Mouse (Mus musculus) embryonic facial prominence, embryonic 15.5 days (tissue): ENCODE results near the gene Erich3. TPM values are rescaled to one million over a fixed set of nuclear protein-coding genes. Genes with fewer than 3 reads are reported as not detected.

ENCODE experiments used
- ATAC-seq: fragments of 200-750 bp; cut with Nextera tagmentation; 2 replicates; pipeline ENCODE4 v1.8.0; 2017; ENCODE audit warnings: low read depth, moderate TSS enrichment; ENCODE audit not compliant: insufficient number of reproducible peaks, low FRiP score, low TSS enrichment
- H3K27ac ChIP-seq: fragments of 300-500 bp; sonication (generic); replicated peaks from 2 replicates; pipeline ENCODE4 v1.5.1; 2015; ENCODE audit warnings: mild to moderate bottlenecking, inconsistent platforms
- H3K27me3 ChIP-seq: fragments of 300-500 bp; sonication (generic); 2 replicates; pipeline ENCODE4 v1.6.1; 2015; ENCODE audit warnings: inconsistent platforms
- H3K36me3 ChIP-seq: fragments of 300-500 bp; sonication (generic); 2 replicates; pipeline ENCODE4 v1.6.1; 2015; ENCODE audit warnings: mild to moderate bottlenecking, inconsistent platforms
- H3K4me1 ChIP-seq: fragments of 300-500 bp; sonication (generic); 2 replicates; pipeline ENCODE4 v1.6.1; 2015; ENCODE audit warnings: inconsistent platforms
- H3K4me2 ChIP-seq: fragments of 300-500 bp; sonication (generic); replicated peaks from 2 replicates; pipeline ENCODE4 v1.6.1; 2015; ENCODE audit warnings: mild to moderate bottlenecking, inconsistent platforms
- H3K4me3 ChIP-seq: fragments of 300-500 bp; sonication (generic); replicated peaks from 2 replicates; pipeline ENCODE4 v1.5.1; 2015; ENCODE audit warnings: mild to moderate bottlenecking, inconsistent platforms
- H3K9ac ChIP-seq: fragments of 300-500 bp; sonication (generic); 2 replicates; pipeline ENCODE4 v1.6.1; 2015; ENCODE audit warnings: inconsistent platforms
- H3K9me3 ChIP-seq: fragments of 300-500 bp; sonication (generic); replicated peaks from 2 replicates; pipeline ENCODE4 v1.6.1; 2016; ENCODE audit warnings: inconsistent platforms
- WGBS: fragments of 180-500 bp; shearing (Covaris S2); methylation state at CpG from one replicate; pipeline ENCODE4 v1.1.7; 2015; 5-methylcytosine and 5-hydroxymethylcytosine counted together
- polyA plus RNA-seq: library from polyadenylated mRNA; unstranded; fragments of >200 nt; fragmentation: Nextera tagmentation; extraction: Ambion mirVana; gene quantifications from 2 replicates; pipeline ENCODE4 v1.2.1, GENCODE M21; 2015

The Erich3 gene
- polyA plus RNA-seq, 1 experiment from 2014 or later = 0.81 TPM

DNA sequence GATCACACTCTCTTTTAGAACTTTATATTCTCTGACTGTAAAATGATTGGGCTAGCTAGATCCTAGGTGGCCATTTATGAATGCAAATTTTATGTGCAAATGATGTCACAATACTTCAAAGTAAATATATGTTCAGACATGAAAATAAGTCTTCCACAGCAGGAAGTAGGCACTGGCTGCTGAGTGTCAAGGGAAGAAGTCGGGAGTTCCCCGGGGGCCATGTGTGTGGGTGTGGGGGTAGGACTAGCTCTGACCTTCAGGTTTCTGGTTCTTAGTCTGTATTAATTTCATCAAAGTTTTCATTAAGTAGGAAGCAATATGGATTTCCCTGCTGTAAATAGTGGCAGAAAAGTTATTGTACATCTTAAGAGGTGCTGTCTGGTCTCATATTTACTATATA is 20.0 kb downstream of the Erich3 start:
- Histone ChIP-seq H3K27me3 (no peaks in the 10 kb centered on the region), H3K9me3 (no peaks in the 10 kb centered on the region), H3K36me3 (no peaks in the 10 kb centered on the region), H3K4me2 (no peak overlapping the region), H3K9ac (no peak overlapping the region), H3K4me3 (no peak overlapping the region), H3K4me1 (no peaks in the 10 kb centered on the region), H3K27ac (no peak overlapping the region)
- no peak for ATAC-seq
- WGBS = 86% methylated on average over 2 of the region's 2 CpGs

DNA sequence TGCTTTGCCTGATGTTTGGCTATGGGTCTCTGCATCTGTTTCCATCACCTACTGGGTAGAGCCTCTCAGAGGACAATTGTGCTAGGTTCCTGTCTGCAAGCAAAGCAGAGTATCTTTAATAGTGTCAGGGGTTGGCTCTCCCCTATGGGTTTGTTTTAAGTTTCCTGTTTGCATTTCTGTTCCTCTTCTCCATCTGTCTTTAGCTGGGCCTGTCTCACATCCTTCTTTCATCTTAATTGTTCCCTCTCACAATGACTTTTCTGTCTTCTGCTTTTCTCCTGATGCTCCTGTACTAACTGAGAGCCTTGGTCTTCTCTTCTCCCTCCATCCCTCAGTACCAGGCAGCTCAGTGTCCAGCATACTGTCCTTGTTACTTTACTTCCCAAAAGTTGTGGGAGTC is 26.6 kb downstream of the Erich3 start:
- Histone ChIP-seq H3K27me3 (no peaks in the 10 kb centered on the region), H3K36me3 (no peaks in the 10 kb centered on the region), H3K9me3 (no peaks in the 10 kb centered on the region), H3K27ac (no peak overlapping the region), H3K9ac (no peak overlapping the region), H3K4me3 (no peak overlapping the region), H3K4me2 (no peak overlapping the region), H3K4me1 (0 out of 2 replicates have a peak, but pooled peaks cover 2% of the 10 kb centered on the region)
- no peak for ATAC-seq

DNA sequence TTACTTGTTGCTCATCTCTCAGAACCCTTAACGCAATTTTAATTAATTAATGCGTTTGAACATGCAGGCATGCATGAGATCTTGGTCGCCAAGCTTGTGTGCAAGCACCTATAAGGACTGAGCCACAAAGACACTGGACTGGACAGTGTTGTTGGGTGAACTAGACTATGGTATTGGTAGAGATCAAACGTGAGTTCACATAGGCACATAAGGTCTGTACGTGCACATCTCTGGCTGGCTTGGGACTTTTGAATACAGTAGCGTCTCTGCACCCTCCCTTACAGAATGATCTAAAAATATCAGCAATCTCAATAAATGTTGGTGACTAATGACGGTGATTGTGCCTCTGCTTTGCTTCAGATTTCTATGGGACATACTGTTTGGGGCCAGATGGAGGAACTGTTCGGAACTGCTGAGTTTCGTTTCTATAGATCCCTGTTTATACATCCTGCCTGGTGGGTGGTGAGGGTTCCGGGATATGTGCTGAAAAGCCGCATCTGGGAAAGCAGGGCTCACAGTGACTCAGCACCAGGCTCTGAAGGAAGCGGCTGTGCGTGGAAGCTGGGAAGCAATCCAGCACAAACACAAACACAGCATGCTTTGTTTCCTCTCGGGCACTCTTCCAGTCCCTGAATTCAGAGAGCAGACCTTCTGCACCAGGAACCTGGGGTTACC is 28.4 kb downstream of the Erich3 start:
- Histone ChIP-seq H3K27me3 (no peaks in the 10 kb centered on the region), H3K4me1 (0 out of 2 replicates have a peak, but pooled peaks cover 2% of the 10 kb centered on the region), H3K4me2 (peak overlapping the region; percentile 13; the same call in 1 of the 2 replicates), H3K4me3 (no peak overlapping the region), H3K9me3 (no peaks in the 10 kb centered on the region), H3K9ac (no peak overlapping the region), H3K36me3 (no peaks in the 10 kb centered on the region), H3K27ac (0 out of 2 replicates have a peak overlapping the region, but pooled peaks have one; percentile 22)
- peak; percentile 88 for ATAC-seq
- 38% methylated on average over 14 of the region's 14 CpGs for WGBS

DNA sequence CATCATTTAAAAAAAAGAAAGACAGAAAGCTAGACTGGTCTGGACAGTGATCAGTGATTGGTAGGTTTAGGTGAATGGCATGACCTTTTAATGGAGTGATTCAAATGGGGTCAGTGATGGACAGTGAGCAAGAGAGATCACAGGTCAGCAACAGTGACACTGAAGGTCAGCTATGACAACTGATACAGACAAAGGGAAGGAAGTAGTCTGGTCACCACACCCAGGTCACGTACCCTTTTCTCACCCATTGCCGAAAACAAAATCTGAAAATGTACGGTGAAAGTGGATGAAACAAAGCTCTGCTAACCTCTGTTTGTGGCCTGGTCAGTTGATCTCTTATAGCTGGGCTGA is 28.9 kb downstream of the Erich3 start:
- no peak overlapping the region for H3K4me2 ChIP-seq
- 55% methylated on average over 3 of the region's 3 CpGs for WGBS
- no peak for ATAC-seq

DNA sequence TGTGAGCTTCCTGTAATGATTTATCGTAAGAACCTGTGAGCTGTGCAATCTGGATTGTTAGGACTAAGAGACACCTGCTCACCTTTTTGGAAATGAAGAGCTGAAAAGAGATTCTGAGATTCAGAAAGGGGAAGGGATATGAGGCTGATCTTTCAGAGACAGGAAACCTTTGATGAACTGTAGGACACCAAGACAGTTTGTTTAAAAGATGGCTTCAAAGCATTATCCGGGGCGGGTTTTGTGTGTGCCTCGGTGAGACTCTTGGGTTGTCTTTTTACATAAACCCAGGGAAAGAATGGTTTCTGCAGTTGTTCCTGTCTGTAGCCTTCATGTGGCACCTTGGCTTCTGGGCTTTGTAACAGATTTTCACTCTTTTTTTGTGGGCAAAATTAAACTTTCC is 30.2 kb downstream of the Erich3 start:
- H3K4me2 ChIP-seq = no peak overlapping the region
- H3K27me3 ChIP-seq = no peaks in the 10 kb centered on the region
- H3K9me3 ChIP-seq = no peaks in the 10 kb centered on the region
- 89% methylated on average over 4 of the region's 4 CpGs for WGBS
- no peak overlapping the region for H3K4me3 ChIP-seq
- no peak overlapping the region for H3K27ac ChIP-seq
- no peak for ATAC-seq
- 0 out of 2 replicates have a peak, but pooled peaks cover 2% of the 10 kb centered on the region for H3K4me1 ChIP-seq
- H3K9ac ChIP-seq = no peak overlapping the region
- no peaks in the 10 kb centered on the region for H3K36me3 ChIP-seq

More for the DNA sequence above, 28.9 kb downstream of the Erich3 start:
- Histone ChIP-seq H3K4me1 (0 out of 2 replicates have a peak, but pooled peaks cover 2% of the 10 kb centered on the region), H3K36me3 (no peaks in the 10 kb centered on the region), H3K27ac (no peak overlapping the region), H3K4me3 (no peak overlapping the region), H3K9ac (no peak overlapping the region), H3K9me3 (no peaks in the 10 kb centered on the region), H3K27me3 (no peaks in the 10 kb centered on the region)

DNA sequence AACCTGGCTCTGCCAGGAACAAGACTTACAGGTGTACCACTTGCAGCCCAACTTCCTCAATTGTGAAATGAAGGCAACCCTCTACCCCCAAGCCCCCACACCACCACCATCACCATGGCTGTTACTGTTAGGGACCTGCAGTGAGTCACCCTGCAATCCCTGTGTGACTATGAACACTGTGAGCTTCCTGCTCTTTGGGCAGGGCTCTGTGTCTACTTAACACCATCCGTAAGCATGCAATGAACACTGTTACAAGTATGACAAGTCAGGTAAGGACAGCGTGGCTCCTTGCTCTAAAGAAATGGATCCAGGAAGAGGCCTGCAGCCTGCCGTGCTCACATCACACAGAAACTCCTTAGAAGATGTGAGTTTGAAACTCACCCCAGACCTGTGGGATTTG is 33.0 kb downstream of the Erich3 start:
- no peaks in the 10 kb centered on the region for H3K36me3 ChIP-seq
- H3K4me1 ChIP-seq = 0 out of 2 replicates have a peak, but pooled peaks cover 2% of the 10 kb centered on the region
- H3K9ac ChIP-seq = no peak overlapping the region
- H3K27ac ChIP-seq = no peak overlapping the region
- H3K4me3 ChIP-seq = no peak overlapping the region
- WGBS = 86% methylated on average over 3 of the region's 3 CpGs
- no peak overlapping the region for H3K4me2 ChIP-seq
- ATAC-seq = no peak
- H3K9me3 ChIP-seq = no peaks in the 10 kb centered on the region
- no peaks in the 10 kb centered on the region for H3K27me3 ChIP-seq

DNA sequence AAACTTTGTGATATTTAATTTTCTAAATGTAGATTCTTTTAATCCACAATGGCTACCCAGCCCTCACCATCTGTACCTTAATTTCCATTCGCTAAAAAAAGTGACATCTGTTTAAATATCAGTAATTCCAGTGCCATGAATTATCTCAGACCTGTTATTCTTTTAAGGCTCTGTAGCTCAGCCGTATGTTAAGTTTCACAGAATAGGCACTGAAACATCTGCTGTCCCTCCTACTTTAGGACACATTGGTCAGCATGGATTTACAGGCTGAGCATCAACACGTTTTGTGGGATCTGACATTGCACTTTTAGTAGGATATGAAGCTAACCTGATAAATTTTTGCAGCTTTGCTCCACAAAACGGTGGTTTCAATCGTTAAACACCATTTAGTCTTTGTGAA is 35.2 kb downstream of the Erich3 start:
- no peaks in the 10 kb centered on the region for H3K36me3 ChIP-seq
- no peak overlapping the region for H3K9ac ChIP-seq
- no peak overlapping the region for H3K4me3 ChIP-seq
- H3K4me1 ChIP-seq = no peaks in the 10 kb centered on the region
- no peaks in the 10 kb centered on the region for H3K9me3 ChIP-seq
- H3K4me2 ChIP-seq = no peak overlapping the region
- H3K27ac ChIP-seq = no peak overlapping the region
- no peak for ATAC-seq
- H3K27me3 ChIP-seq = no peaks in the 10 kb centered on the region
- WGBS = 57% methylated on average over 5 of the region's 5 CpGs

DNA sequence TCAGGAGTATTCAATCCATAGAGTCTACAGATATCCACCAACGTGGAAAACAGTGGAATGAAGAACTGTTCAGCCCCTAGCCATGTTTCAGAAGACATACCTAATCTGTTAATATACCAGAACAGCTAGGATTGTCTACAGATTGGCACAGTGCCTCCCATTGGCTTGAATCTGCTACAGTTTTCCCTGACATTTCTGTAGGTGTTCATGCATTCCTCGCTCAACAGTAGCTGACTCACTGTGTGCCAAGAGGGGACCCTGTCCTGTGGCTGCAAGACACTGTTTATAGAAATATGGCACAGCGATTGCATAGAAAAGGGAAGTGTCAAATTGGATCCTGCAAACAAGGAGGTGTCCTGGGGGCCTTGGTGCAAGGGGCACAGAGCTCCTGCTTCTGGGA is 36.6 kb downstream of the Erich3 start:
- no peak overlapping the region for H3K27ac ChIP-seq
- no peak overlapping the region for H3K4me3 ChIP-seq
- no peaks in the 10 kb centered on the region for H3K4me1 ChIP-seq
- no peaks in the 10 kb centered on the region for H3K36me3 ChIP-seq
- no peak overlapping the region for H3K9ac ChIP-seq
- ATAC-seq = no peak
- 72% methylated on average over 3 of the region's 3 CpGs for WGBS
- no peaks in the 10 kb centered on the region for H3K27me3 ChIP-seq
- H3K4me2 ChIP-seq = no peak overlapping the region
- H3K9me3 ChIP-seq = no peaks in the 10 kb centered on the region

DNA sequence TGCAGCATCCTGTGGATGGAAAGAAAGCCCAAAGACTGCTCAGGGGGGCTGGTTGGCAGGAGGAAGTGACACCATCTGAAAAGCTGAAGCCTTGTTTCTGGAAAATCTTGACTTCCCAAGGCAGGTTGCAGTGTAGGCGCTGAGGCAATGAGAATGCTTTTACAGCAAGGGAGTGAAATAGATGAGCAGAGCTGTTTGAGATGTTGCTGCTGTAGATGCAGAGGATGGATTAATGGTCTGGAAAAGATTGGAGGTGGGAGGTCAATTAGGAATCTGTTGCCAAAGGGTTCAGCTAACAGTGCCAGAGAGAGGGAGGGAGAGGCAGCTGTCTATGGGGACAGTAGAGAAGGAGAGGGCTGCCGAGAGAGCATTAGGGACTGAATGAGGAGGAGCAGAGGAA is 37.1 kb downstream of the Erich3 start:
- no peaks in the 10 kb centered on the region for H3K27me3 ChIP-seq
- no peak overlapping the region for H3K9ac ChIP-seq
- no peaks in the 10 kb centered on the region for H3K36me3 ChIP-seq
- H3K9me3 ChIP-seq = no peaks in the 10 kb centered on the region
- no peaks in the 10 kb centered on the region for H3K4me1 ChIP-seq
- 62% methylated on average over 2 of the region's 2 CpGs for WGBS
- no peak overlapping the region for H3K4me3 ChIP-seq
- H3K4me2 ChIP-seq = no peak overlapping the region
- ATAC-seq = no peak
- H3K27ac ChIP-seq = no peak overlapping the region

DNA sequence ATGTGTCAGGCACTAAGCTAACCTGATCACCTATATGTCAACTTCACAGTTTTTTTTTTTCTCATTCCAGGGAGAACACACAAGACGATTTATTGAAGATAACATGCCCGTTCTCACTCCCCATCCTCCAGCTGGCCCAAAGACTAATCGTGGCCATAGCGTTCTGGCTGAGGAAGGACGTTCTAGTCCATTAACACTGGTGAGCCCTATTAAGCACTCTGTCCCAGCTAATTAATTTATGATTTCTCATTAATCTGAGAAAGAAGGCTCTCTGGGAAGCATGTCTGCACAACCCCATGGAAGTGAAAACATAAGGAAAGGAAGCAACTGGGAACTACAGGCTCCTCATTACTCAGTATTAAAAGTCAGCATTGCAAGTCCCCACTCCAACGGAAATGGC is 41.1 kb downstream of the Erich3 start:
- H3K27ac ChIP-seq = no peak overlapping the region
- no peak overlapping the region for H3K4me2 ChIP-seq
- no peak overlapping the region for H3K4me3 ChIP-seq
- H3K4me1 ChIP-seq = no peaks in the 10 kb centered on the region
- H3K27me3 ChIP-seq = no peaks in the 10 kb centered on the region
- H3K9ac ChIP-seq = no peak overlapping the region
- H3K9me3 ChIP-seq = no peaks in the 10 kb centered on the region
- no peaks in the 10 kb centered on the region for H3K36me3 ChIP-seq
- WGBS = 89% methylated on average over 6 of the region's 6 CpGs
- no peak for ATAC-seq

DNA sequence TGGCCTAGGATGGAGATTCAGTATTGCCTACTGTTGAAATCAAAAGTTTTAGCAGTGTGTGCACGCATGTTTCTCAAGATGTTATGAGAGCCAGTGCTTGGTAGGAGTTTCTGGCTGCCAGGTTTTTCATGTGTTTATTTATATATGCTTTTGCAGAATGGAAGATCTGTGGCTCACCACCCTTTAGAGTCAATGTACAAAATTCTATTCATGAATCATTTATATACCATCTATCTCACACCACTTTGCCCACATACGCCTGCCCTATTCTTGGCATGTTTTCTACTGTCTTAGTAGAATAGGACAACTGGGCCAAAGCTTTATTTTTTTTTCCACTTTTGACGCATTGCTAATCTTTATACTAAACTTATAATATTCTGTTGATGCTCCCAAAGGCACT is 44.5 kb downstream of the Erich3 start:
- H3K27ac ChIP-seq = no peak overlapping the region
- H3K9ac ChIP-seq = no peak overlapping the region
- 91% methylated on average over 3 of the region's 3 CpGs for WGBS
- no peaks in the 10 kb centered on the region for H3K27me3 ChIP-seq
- no peaks in the 10 kb centered on the region for H3K4me1 ChIP-seq
- H3K4me3 ChIP-seq = no peak overlapping the region
- no peak for ATAC-seq
- no peaks in the 10 kb centered on the region for H3K36me3 ChIP-seq
- H3K9me3 ChIP-seq = no peaks in the 10 kb centered on the region
- H3K4me2 ChIP-seq = no peak overlapping the region

DNA sequence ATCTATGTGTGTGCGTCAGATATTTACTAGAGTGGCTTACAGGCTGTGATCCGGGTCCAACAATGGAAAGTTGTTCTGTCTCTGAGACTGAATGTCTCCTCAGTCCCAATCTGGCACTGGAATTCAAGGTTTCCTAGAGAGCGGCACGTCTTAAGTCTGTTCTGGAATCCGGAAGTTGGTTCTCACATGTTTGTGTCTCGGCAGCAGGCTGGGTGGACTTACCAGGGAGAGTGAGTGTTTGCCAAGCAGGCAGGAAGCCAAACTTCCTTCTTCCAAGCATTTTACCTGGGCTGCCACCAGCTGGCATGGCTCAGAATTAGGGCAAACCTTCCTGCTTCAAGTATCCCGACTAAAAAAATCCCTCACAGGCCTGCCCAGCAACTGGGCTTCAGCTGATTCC is 59.5 kb downstream of the Erich3 start:
- Histone ChIP-seq H3K4me2 (no peak overlapping the region), H3K27ac (no peak overlapping the region), H3K27me3 (no peaks in the 10 kb centered on the region), H3K4me1 (no peaks in the 10 kb centered on the region), H3K9me3 (no peaks in the 10 kb centered on the region), H3K4me3 (no peak overlapping the region), H3K9ac (no peak overlapping the region), H3K36me3 (no peaks in the 10 kb centered on the region)
- no peak for ATAC-seq
- 59% methylated on average over 7 of the region's 7 CpGs for WGBS
